Mouse (Mus musculus) liver, adult 2 months (tissue): ENCODE data around the gene Maml2. TPM values are rescaled to one million over a fixed set of nuclear protein-coding genes. Genes with fewer than 3 reads are reported as not detected.

Source experiments
- DNase-seq: peaks from one replicate; pipeline ENCODE4 v3.0.0-alpha.2; 2011; ENCODE audit warnings: low read depth, low spot score; ENCODE audit errors: extremely low read depth
- H3K27ac ChIP-seq: fragments of 200-500 bp; replicated peaks from 2 replicates; pipeline ENCODE4 v1.5.1; 2012; ENCODE audit warnings: low read depth, mild to moderate bottlenecking, control low read depth, inconsistent platforms, low read length; ENCODE audit not compliant: insufficient read depth
- H3K27me3 ChIP-seq: fragments of 200-500 bp; 2 replicates; pipeline ENCODE4 v1.6.1; 2012; ENCODE audit warnings: mild to moderate bottlenecking, moderate library complexity, low read length, inconsistent platforms; ENCODE audit not compliant: control insufficient read depth, insufficient read depth
- H3K36me3 ChIP-seq: fragments of 200-500 bp; 2 replicates; pipeline ENCODE4 v1.6.1; 2012; ENCODE audit warnings: low read length, inconsistent platforms; ENCODE audit not compliant: control insufficient read depth, insufficient read depth
- H3K4me1 ChIP-seq: fragments of 200-500 bp; 2 replicates; pipeline ENCODE4 v1.6.1; 2011; ENCODE audit warnings: low read length; ENCODE audit not compliant: control insufficient read depth, insufficient read depth
- H3K4me3 ChIP-seq: fragments of 200-500 bp; 2 replicates; pipeline ENCODE4 v1.5.1; 2011; ENCODE audit warnings: low read depth, mild to moderate bottlenecking, control low read depth, low read length, moderate library complexity; ENCODE audit not compliant: insufficient read depth
- H3K79me2 ChIP-seq: fragments of 200-500 bp; 2 replicates; pipeline ENCODE4 v1.6.1; 2012; ENCODE audit warnings: inconsistent platforms, mild to moderate bottlenecking, low read length, moderate library complexity; ENCODE audit not compliant: control insufficient read depth, insufficient read depth
- H3K9ac ChIP-seq: fragments of 200-500 bp; 2 replicates; pipeline ENCODE4 v1.6.1; 2012; ENCODE audit warnings: low read depth, mild to moderate bottlenecking, control low read depth, inconsistent platforms, low read length
- CTCF ChIP-seq: fragments of 200-500 bp; IDR thresholded peaks from 2 replicates; pipeline ENCODE4 v1.5.1; 2011; ENCODE audit warnings: low read depth, low read length, control low read depth
- POLR2A ChIP-seq: fragments of 200-500 bp; IDR thresholded peaks from 2 replicates; pipeline ENCODE4 v1.6.1; 2011; ENCODE audit warnings: low read length, control low read depth; ENCODE audit not compliant: insufficient read depth; ENCODE audit errors: extremely low read depth
- WGBS: fragments of 180-500 bp; shearing (Covaris S2); methylation state at CpG from one replicate; pipeline ENCODE4 v1.1.7; 2018; 5-methylcytosine and 5-hydroxymethylcytosine counted together
- polyA plus RNA-seq: library from polyadenylated mRNA; depleted of rRNA; stranded (reverse); fragments of >200 nt; gene quantifications from 2 replicates; pipeline ENCODE4 v1.2.3, GENCODE M21; 2012
- total RNA-seq: library from RNA; depleted of rRNA; stranded (reverse); fragments of >200 nt; gene quantifications from 2 replicates; pipeline ENCODE4 v1.2.3, GENCODE M21; 2014

Gene Maml2
- total and polyA plus RNA-seq, 2 experiments, result 0.77 to 1.2 TPM

DNA sequence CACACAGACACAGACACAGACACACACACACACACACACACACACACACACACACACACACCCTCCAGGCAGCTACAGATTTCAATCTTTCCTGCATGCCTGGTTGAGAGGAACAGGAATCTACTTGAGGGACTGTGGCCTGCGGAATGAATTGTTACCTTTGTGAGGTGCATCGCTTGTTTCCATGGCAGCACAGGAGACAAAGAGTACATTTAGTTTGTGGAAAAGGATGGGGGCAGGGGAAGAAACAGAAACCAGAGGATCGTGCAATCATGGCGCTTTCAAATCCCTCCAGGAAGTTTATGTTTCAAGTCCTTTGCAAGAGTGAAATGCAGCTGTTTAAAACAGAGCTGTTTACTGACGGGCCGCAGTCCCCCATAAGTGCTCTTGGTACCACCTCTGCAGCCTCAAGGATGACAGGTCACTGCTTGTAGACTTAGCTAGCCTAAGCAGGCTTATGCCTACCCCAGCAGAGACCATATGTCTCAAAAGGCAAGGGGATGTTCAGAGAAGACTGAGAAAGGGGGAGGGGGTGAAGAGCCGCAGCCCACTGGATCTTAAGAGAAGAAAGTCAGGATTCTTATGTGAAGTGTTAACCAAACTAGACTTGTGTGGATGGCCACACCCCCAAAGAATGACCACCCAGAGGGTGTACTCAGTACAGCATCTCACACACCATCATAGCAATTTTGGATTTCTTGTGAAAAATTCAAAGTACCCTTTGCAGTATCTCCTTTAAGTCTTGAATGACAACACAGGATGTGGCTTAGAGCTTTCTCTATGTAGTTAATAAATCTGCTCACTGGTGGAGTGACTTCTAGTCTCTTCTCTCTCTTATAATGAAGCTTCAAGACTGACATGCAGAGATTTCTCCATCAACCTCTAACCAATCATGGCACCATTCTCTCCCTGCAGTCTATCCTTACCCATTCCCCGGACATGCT, 315.8 kb downstream of the Maml2 start:
- peaks cover 1% of the 10 kb centered on the region; the same call in 1 of the 2 replicates for H3K4me1 ChIP-seq
- H3K9ac ChIP-seq, result no peak overlapping the region
- TF ChIP-seq POLR2A, result no peak
- no peak for TF ChIP-seq CTCF
- DNase-seq, result no peak
- H3K4me3 ChIP-seq, result no peak overlapping the region
- no peaks in the 10 kb centered on the region for H3K27me3 ChIP-seq
- 74% methylated on average over 8 of the region's 8 CpGs for WGBS
- H3K79me2 ChIP-seq, result no peaks in the 10 kb centered on the region
- no peak overlapping the region for H3K27ac ChIP-seq
- no peaks in the 10 kb centered on the region for H3K36me3 ChIP-seq

DNA sequence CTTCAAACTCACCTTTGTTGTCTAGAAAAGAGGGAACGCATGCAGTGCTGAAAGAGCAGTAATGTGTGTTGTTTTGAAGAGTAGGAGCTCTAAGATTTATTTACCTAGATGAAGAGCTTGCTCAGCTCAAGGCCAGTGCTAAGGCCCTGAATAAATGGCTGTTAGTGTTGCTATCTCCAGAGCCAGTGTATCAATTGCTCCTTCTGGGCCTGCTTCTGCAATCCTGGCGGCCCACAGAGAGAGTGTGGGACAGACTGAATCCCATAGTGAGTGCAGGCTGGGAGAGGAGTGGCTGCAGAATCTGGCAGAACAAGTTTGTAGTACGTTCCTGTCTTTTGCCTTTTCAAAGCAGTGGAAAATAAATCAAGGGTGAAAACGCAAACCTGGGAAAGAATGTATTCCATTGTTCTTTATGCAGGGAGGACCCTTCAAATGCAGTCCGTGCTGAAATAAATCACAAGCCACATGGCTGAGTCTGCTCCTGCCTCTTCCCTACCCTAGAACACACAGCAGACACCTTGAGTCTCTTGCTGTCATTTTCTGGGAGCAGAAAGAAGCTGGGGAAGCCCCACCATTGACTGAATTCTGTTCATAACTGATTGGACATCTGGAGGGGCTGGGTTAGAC, 318.7 kb downstream of the Maml2 start:
- no peak for DNase-seq
- TF ChIP-seq CTCF, result no peak
- no peak for TF ChIP-seq POLR2A
- H3K36me3 ChIP-seq, result no peaks in the 10 kb centered on the region
- no peak overlapping the region for H3K27ac ChIP-seq
- no peak overlapping the region for H3K4me3 ChIP-seq
- H3K4me1 ChIP-seq, result no peaks in the 10 kb centered on the region
- WGBS, result 54% methylated on average over 5 of the region's 5 CpGs
- H3K9ac ChIP-seq, result no peak overlapping the region
- no peaks in the 10 kb centered on the region for H3K79me2 ChIP-seq
- H3K27me3 ChIP-seq, result no peaks in the 10 kb centered on the region

DNA sequence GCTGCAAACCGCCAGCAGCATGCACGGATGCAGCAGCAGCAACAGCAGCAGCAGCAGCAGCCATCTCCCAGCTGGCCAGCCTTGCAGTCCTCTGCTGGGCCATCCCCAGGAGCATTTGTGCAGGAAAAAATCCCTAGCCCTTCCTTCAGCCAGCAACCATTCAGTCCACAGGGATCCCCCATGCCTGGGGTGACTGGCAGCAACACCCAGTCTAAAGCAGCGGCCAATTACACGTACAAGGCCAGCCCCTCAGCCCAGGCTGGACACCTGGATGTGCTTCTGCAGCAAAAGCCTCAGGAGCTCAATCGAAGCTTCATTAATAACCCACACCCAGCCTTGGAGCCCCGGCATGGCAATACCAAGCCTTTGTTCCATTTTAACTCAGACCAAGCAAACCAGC, 323.0 kb downstream of the Maml2 start:
- Histone ChIP-seq H3K9ac (no peak overlapping the region), H3K27me3 (no peaks in the 10 kb centered on the region), H3K36me3 (no peaks in the 10 kb centered on the region), H3K27ac (no peak overlapping the region), H3K4me1 (no peaks in the 10 kb centered on the region), H3K79me2 (no peaks in the 10 kb centered on the region), H3K4me3 (no peak overlapping the region)
- TF ChIP-seq CTCF (no peak), POLR2A (no peak)
- DNase-seq, result no peak
- 83% methylated on average over 6 of the region's 6 CpGs for WGBS

DNA sequence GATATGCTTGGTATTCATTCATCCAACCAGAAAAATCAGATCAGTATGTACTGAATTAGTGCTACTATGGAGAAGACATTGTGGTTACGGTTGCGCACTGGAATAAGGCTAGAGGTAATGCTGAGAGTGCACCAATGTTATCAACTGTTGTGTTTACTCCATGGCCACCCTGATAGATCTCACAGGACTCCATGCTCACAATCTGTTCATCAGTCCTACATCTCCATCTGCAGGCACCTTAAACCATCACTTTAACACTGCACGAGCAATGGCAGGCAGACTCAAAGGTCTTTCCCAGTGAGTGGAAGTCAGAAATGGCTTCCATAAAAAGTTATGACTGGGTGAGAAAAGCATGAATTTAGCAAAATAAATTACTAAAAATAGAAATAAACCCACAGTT, 324.2 kb downstream of the Maml2 start:
- Histone ChIP-seq H3K4me1 (no peaks in the 10 kb centered on the region), H3K4me3 (no peak overlapping the region), H3K27ac (no peak overlapping the region), H3K36me3 (no peaks in the 10 kb centered on the region), H3K9ac (no peak overlapping the region), H3K79me2 (no peaks in the 10 kb centered on the region), H3K27me3 (no peaks in the 10 kb centered on the region)
- TF ChIP-seq POLR2A (no peak), CTCF (no peak)
- 96% methylated on average over 3 of the region's 3 CpGs for WGBS
- DNase-seq, result no peak

DNA sequence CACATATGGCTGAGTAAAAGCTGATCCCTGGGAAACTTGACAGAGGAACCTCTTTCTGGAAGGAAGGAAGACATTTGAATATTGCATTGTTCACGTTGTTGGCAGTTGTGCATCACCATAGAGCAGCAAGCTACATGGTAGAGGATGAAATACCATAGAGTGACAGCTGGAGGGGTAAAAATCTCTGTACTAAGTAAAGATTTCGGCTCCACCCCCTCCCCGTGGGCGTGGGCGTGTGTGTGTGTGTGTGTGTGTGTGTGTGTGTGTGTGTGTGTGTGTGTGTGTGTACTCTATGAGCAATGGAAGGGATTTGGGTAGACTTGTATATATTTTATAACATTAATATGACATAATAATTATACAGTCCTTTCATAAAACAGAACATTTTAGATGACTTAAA, 324.7 kb downstream of the Maml2 start:
- H3K27me3 ChIP-seq, result no peaks in the 10 kb centered on the region
- 68% methylated on average over 5 of the region's 5 CpGs for WGBS
- no peaks in the 10 kb centered on the region for H3K4me1 ChIP-seq
- H3K27ac ChIP-seq, result no peak overlapping the region
- no peak for DNase-seq
- no peak overlapping the region for H3K4me3 ChIP-seq
- H3K9ac ChIP-seq, result no peak overlapping the region
- no peaks in the 10 kb centered on the region for H3K79me2 ChIP-seq
- no peaks in the 10 kb centered on the region for H3K36me3 ChIP-seq
- no peak for TF ChIP-seq POLR2A
- no peak for TF ChIP-seq CTCF

DNA sequence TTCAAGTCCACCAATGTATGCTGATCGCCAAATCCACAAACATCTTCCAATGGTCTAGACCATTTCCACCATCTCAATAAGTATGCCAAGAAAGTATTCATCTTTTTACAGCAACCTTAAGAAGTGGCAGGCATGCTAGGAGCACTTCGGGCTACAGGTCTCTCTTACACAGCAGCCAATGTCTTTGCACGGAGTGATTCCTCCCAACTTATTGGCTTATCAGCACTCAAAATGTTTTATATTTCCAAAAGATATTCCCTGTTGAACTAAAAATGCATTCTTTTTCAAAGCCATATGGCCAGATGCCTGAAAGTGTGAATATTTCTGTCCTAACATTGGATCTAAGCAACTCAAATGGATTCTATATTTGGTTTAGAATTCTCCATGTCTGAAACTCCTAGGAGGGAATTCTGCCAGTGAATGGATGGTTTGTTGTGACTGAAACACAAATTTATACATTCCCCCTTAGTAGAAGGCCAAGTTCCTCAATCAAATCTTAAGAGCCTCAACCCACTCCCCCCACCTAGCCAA, 326.2 kb downstream of the Maml2 start:
- TF ChIP-seq POLR2A, result no peak
- TF ChIP-seq CTCF, result no peak
- no peaks in the 10 kb centered on the region for H3K36me3 ChIP-seq
- no peaks in the 10 kb centered on the region for H3K27me3 ChIP-seq
- no peak overlapping the region for H3K4me3 ChIP-seq
- no peaks in the 10 kb centered on the region for H3K79me2 ChIP-seq
- no peak overlapping the region for H3K27ac ChIP-seq
- no peaks in the 10 kb centered on the region for H3K4me1 ChIP-seq
- DNase-seq, result no peak
- WGBS, result 93% methylated on average over 3 of the region's 3 CpGs
- H3K9ac ChIP-seq, result no peak overlapping the region
